Mouse (Mus musculus) limb, embryonic 10.5 days (tissue): ENCODE measurements around the gene Dgki. TPM values are rescaled to one million over a fixed set of nuclear protein-coding genes. Genes with fewer than 3 reads are reported as not detected.

Experiments used
- DNase-seq: peaks from one replicate; pipeline ENCODE4 v3.0.0-alpha.2; 2017; ENCODE audit warnings: low spot score
- H3K27ac ChIP-seq: fragments of 300-500 bp; sonication (generic); 2 replicates; pipeline ENCODE4 v1.5.1; 2016; ENCODE audit warnings: mild to moderate bottlenecking
- H3K27me3 ChIP-seq: fragments of 300-500 bp; sonication (generic); 2 replicates; pipeline ENCODE4 v1.6.1; 2016; ENCODE audit warnings: low read depth, mild to moderate bottlenecking; ENCODE audit not compliant: poor library complexity, severe bottlenecking
- H3K36me3 ChIP-seq: fragments of 300-500 bp; sonication (generic); 2 replicates; pipeline ENCODE4 v1.6.1; 2016; ENCODE audit warnings: mild to moderate bottlenecking, moderate library complexity
- H3K4me1 ChIP-seq: fragments of 300-500 bp; sonication (generic); 2 replicates; pipeline ENCODE4 v1.6.1; 2016
- H3K4me3 ChIP-seq: fragments of 300-500 bp; sonication (generic); 2 replicates; pipeline ENCODE4 v1.5.1; 2016; ENCODE audit warnings: mild to moderate bottlenecking, moderate library complexity
- H3K9me3 ChIP-seq: fragments of 300-500 bp; sonication (generic); replicated peaks from 2 replicates; pipeline ENCODE4 v1.6.1; 2016; ENCODE audit warnings: mild to moderate bottlenecking
- WGBS: fragments of 180-500 bp; shearing (Covaris S2); methylation state at CpG from one replicate; pipeline ENCODE4 v1.1.7; 2016; 5-methylcytosine and 5-hydroxymethylcytosine counted together
- polyA plus RNA-seq: library from polyadenylated mRNA; unstranded; fragments of >200 nt; fragmentation: Nextera tagmentation; extraction: Ambion mirVana; gene quantifications from 2 replicates; pipeline ENCODE4 v1.2.1, GENCODE M21; 2016

Gene Dgki
- polyA plus RNA-seq, 1 experiment from 2014 or later: 0.48 TPM

- DNase-seq: no peak
- H3K27ac ChIP-seq: no peak overlapping the region
- H3K9me3 ChIP-seq: no peaks in the 10 kb centered on the region
- no peaks in the 10 kb centered on the region for H3K36me3 ChIP-seq
- no peaks in the 10 kb centered on the region for H3K27me3 ChIP-seq
- 85% methylated on average over 2 of the region's 2 CpGs for WGBS
- no peak overlapping the region for H3K4me3 ChIP-seq
- H3K4me1 ChIP-seq: peaks cover 23% of the 10 kb centered on the region
Observed at GRCm38 (mm10) chr6:37250671-37251070, 49.3 kb downstream of the Dgki start.

- no peaks in the 10 kb centered on the region for H3K36me3 ChIP-seq
- no peak overlapping the region for H3K4me3 ChIP-seq
- no peaks in the 10 kb centered on the region for H3K4me1 ChIP-seq
- H3K27me3 ChIP-seq: no peaks in the 10 kb centered on the region
- WGBS: 92% methylated on average over 7 of the region's 7 CpGs
- H3K9me3 ChIP-seq: no peaks in the 10 kb centered on the region
- no peak for DNase-seq
- H3K27ac ChIP-seq: no peak overlapping the region
Observed at GRCm38 (mm10) chr6:37245757-37246156, 54.2 kb downstream of the Dgki start.

- Histone ChIP-seq H3K4me3 (no peak overlapping the region), H3K4me1 (no peaks in the 10 kb centered on the region), H3K9me3 (no peaks in the 10 kb centered on the region), H3K36me3 (no peaks in the 10 kb centered on the region), H3K27me3 (no peaks in the 10 kb centered on the region), H3K27ac (no peak overlapping the region)
- 85% methylated on average over 11 of the region's 11 CpGs for WGBS
- no peak for DNase-seq
Observed at GRCm38 (mm10) chr6:37244074-37244473, 55.9 kb downstream of the Dgki start.

GRCm38 (mm10) chr6:37242769-37243121 lies 57.2 kb downstream of the Dgki start:
- H3K27ac ChIP-seq: no peak overlapping the region
- no peaks in the 10 kb centered on the region for H3K4me1 ChIP-seq
- no peak overlapping the region for H3K4me3 ChIP-seq
- H3K9me3 ChIP-seq: no peaks in the 10 kb centered on the region
- DNase-seq: no peak
- WGBS: 88% methylated on average over 5 of the region's 5 CpGs
- no peaks in the 10 kb centered on the region for H3K36me3 ChIP-seq
- H3K27me3 ChIP-seq: no peaks in the 10 kb centered on the region

GRCm38 (mm10) chr6:37242100-37242768 lies 57.8 kb downstream of the Dgki start:
- no peaks in the 10 kb centered on the region for H3K27me3 ChIP-seq
- no peaks in the 10 kb centered on the region for H3K9me3 ChIP-seq
- no peak overlapping the region for H3K4me3 ChIP-seq
- DNase-seq: no peak
- 90% methylated on average over 6 of the region's 6 CpGs for WGBS
- no peaks in the 10 kb centered on the region for H3K4me1 ChIP-seq
- no peaks in the 10 kb centered on the region for H3K36me3 ChIP-seq
- no peak overlapping the region for H3K27ac ChIP-seq

GRCm38 (mm10) chr6:37241434-37241833 lies 58.5 kb downstream of the Dgki start:
- Histone ChIP-seq H3K27ac (no peak overlapping the region), H3K36me3 (no peaks in the 10 kb centered on the region), H3K27me3 (no peaks in the 10 kb centered on the region), H3K4me3 (no peak overlapping the region), H3K9me3 (no peaks in the 10 kb centered on the region), H3K4me1 (0 out of 2 replicates have a peak, but pooled peaks cover 3% of the 10 kb centered on the region)
- DNase-seq: no peak
- WGBS: 92% methylated on average over 4 of the region's 4 CpGs

- WGBS: 80% methylated on average over 7 of the region's 7 CpGs
- H3K36me3 ChIP-seq: no peaks in the 10 kb centered on the region
- H3K9me3 ChIP-seq: no peaks in the 10 kb centered on the region
- 0 out of 2 replicates have a peak, but pooled peaks cover 3% of the 10 kb centered on the region for H3K4me1 ChIP-seq
- DNase-seq: no peak
- H3K27me3 ChIP-seq: no peaks in the 10 kb centered on the region
- H3K27ac ChIP-seq: no peak overlapping the region
- H3K4me3 ChIP-seq: no peak overlapping the region
Observed at GRCm38 (mm10) chr6:37240140-37240539, 59.8 kb downstream of the Dgki start.

- Histone ChIP-seq H3K27me3 (no peaks in the 10 kb centered on the region), H3K9me3 (no peaks in the 10 kb centered on the region), H3K4me3 (no peak overlapping the region), H3K4me1 (0 out of 2 replicates have a peak, but pooled peaks cover 3% of the 10 kb centered on the region), H3K27ac (no peak overlapping the region), H3K36me3 (no peaks in the 10 kb centered on the region)
- 72% methylated on average over 2 of the region's 2 CpGs for WGBS
- DNase-seq: no peak
Observed at GRCm38 (mm10) chr6:37236893-37237292, 63.1 kb downstream of the Dgki start.

- no peaks in the 10 kb centered on the region for H3K4me1 ChIP-seq
- no peak for DNase-seq
- H3K36me3 ChIP-seq: no peaks in the 10 kb centered on the region
- no peaks in the 10 kb centered on the region for H3K27me3 ChIP-seq
- no peak overlapping the region for H3K4me3 ChIP-seq
- WGBS: 69% methylated on average over 6 of the region's 6 CpGs
- no peaks in the 10 kb centered on the region for H3K9me3 ChIP-seq
- no peak overlapping the region for H3K27ac ChIP-seq
Observed at GRCm38 (mm10) chr6:37231148-37231547, 68.8 kb downstream of the Dgki start.

- Histone ChIP-seq H3K27me3 (no peaks in the 10 kb centered on the region), H3K4me3 (no peak overlapping the region), H3K36me3 (no peaks in the 10 kb centered on the region), H3K27ac (peak overlapping the region; percentile 44; the same call in 1 of the 2 replicates), H3K9me3 (no peaks in the 10 kb centered on the region), H3K4me1 (peaks cover 15% of the 10 kb centered on the region)
- 58% methylated on average over 7 of the region's 7 CpGs for WGBS
- DNase-seq: no peak
Observed at GRCm38 (mm10) chr6:37222947-37223510, 77.0 kb downstream of the Dgki start.

GRCm38 (mm10) chr6:37222016-37222415 lies 78.0 kb downstream of the Dgki start:
- Histone ChIP-seq H3K4me1 (peaks cover 15% of the 10 kb centered on the region), H3K36me3 (no peaks in the 10 kb centered on the region), H3K9me3 (no peaks in the 10 kb centered on the region), H3K27ac (0 out of 2 replicates have a peak overlapping the region, but pooled peaks have one; percentile 42), H3K27me3 (no peaks in the 10 kb centered on the region), H3K4me3 (no peak overlapping the region)
- no peak for DNase-seq
- 63% methylated on average over 6 of the region's 6 CpGs for WGBS

GRCm38 (mm10) chr6:37219110-37219509 lies 80.9 kb downstream of the Dgki start:
- no peak overlapping the region for H3K4me3 ChIP-seq
- WGBS: 83% methylated on average over 4 of the region's 4 CpGs
- no peaks in the 10 kb centered on the region for H3K36me3 ChIP-seq
- H3K27me3 ChIP-seq: no peaks in the 10 kb centered on the region
- H3K27ac ChIP-seq: no peak overlapping the region
- no peak for DNase-seq
- peaks cover 29% of the 10 kb centered on the region for H3K4me1 ChIP-seq
- no peaks in the 10 kb centered on the region for H3K9me3 ChIP-seq

GRCm38 (mm10) chr6:37216342-37216763 lies 83.6 kb downstream of the Dgki start:
- 53% methylated on average over 4 of the region's 4 CpGs for WGBS
- no peak for DNase-seq
- Histone ChIP-seq H3K4me1 (peaks cover 35% of the 10 kb centered on the region), H3K27ac (no peak overlapping the region), H3K9me3 (no peaks in the 10 kb centered on the region), H3K27me3 (no peaks in the 10 kb centered on the region), H3K36me3 (no peaks in the 10 kb centered on the region), H3K4me3 (no peak overlapping the region)
